In the genomic region with DNA sequence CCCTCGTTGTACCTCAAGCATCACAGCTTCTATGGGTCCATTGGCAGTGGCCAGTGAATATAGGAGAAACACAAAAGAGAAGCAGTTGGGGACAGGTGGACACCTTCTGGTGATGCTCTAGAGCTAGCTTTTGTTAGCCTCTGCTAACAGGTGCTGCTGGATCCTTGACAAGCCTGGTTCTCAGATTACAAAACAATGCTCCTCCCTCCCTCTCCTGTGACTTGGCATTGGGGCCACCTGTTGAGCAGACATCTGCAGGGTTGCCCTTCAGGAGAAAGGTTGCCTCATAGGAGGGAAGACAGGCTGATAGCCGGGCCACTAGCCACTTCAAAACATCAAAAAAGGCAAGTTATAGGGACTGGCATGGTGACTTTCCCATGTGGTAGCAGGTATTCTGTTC, we compare ENCODE assay signal across 8 mouse cellular contexts. TPM values are rescaled to one million over a fixed set of nuclear protein-coding genes. Genes with fewer than 3 reads are reported as not detected.
DNase-seq lines count a peak whose midpoint lies in the region; ATAC-seq and TF ChIP-seq lines count a peak whose summit lies in the region.

A gene (plus strand): TSS at position 287 of the 400 bp plus-strand sequence.

- H3K4me1 ChIP-seq in ES-E14 (ENCODE audit: control insufficient read depth in 2 of 2, insufficient read depth in 2 of 2, low read length in 2 of 2, poor library complexity in 1 of 2), result peaks cover 0 to 12% of the 10 kb centered on the region in 2 experiments; a peak in 1 of 4 replicates

- no peak for ATAC-seq in granulocyte monocyte progenitor cell, adult 5-6 weeks (replicated peaks; ENCODE audit: poor library complexity, severe bottlenecking)
- no peak for ATAC-seq in inflammation-experienced regulatory T-cells, adult 6 months

- no peak within 1 kb of the TSS for H3K27ac ChIP-seq in ES-E14 (ENCODE audit: insufficient read depth, low read depth, low read length, poor library complexity, severe bottlenecking)

- 46% methylated on average over 2 of the region's 2 CpGs for WGBS in large intestine, adult 2 months

- H3K9ac ChIP-seq in ES-E14 (ENCODE audit: insufficient read depth, low read depth, low read length, poor library complexity, severe bottlenecking), result no peak within 1 kb of the TSS

- H3K36me3 ChIP-seq in ES-E14 (ENCODE audit: control insufficient read depth, insufficient read depth, low read length, poor library complexity, severe bottlenecking), result no peaks in the 10 kb centered on the region

- no peaks in the 10 kb centered on the region for H3K9me3 ChIP-seq in ES-E14 (ENCODE audit: control insufficient read depth, insufficient read depth, low read depth, low read length)

- no peak within 1 kb of the TSS for H3K4me3 ChIP-seq in ES-E14 (ENCODE audit: insufficient read depth in 1 of 2, low read depth in 1 of 2, low read length in 2 of 2, poor library complexity in 1 of 2, severe bottlenecking in 1 of 2)

- in situ Hi-C loops in ES-E14 (cut with MboI; ENCODE audit: low sequenced_read_pairs in 2 of 2, unreplicated experiment in 2 of 2), result no loop called here

- DNase-seq in heart, adult 11 months, result peak; percentile 64
- no peak for DNase-seq in heart, adult 9 months (ENCODE audit: low spot score in 2 of 2)
- DNase-seq in ES-E14 (ENCODE audit: low read depth, low spot score), result no peak
- DNase-seq in large intestine, adult 2 months (ENCODE audit: low read depth, low spot score), result no peak
- no peak for DNase-seq in thymus, postnatal 25 days
- DNase-seq in kidney, postnatal 25 days, result no peak

TF ChIP-seq in ES-E14, 5 proteins besides CTCF, POLR2A, EP300 and RAD21:
- no peak for TF ChIP-seq ZC3H11A (IDR thresholded peaks at IDR 0.05; ENCODE audit: borderline replicate concordance, low read depth, low read length)
- TF ChIP-seq ZNF384 (IDR thresholded peaks at IDR 0.05; ENCODE audit: low read depth, low read length), result no peak
- TF ChIP-seq HCFC1 (IDR thresholded peaks at IDR 0.05; ENCODE audit: borderline replicate concordance, insufficient read depth, low read length), result no peak
- TF ChIP-seq MAFK (IDR thresholded peaks at IDR 0.05; ENCODE audit: insufficient read depth, low read depth, low read length), result no peak
- no peak for TF ChIP-seq CHD2 (IDR thresholded peaks at IDR 0.05; ENCODE audit: low read depth, low read length)

RNA-seq across cellular contexts. Expression of the gene that starts here (rescaled TPM):
- total RNA-seq in ES-E14 (2012; rRNA removed), result 16.5 and 23.0 TPM in 2 replicates
- total RNA-seq in granulocyte monocyte progenitor cell, adult 5-6 weeks (2014; fragmentation: Nextera tagmentation), result 36.4 and 39.4 TPM in 2 replicates
- total RNA-seq in granulocyte monocyte progenitor cell, adult 5-6 weeks (2017), result 18.7 and 19.4 TPM in 2 replicates
- 10.7 and 12.7 TPM in 2 replicates for polyA plus RNA-seq in large intestine, adult 2 months (2012; rRNA removed)
- 10 to 100 TPM in 1 of 3 experiments, 1 to 10 TPM in 2; 7.7 to 11.0 (median 9.0) TPM for polyA plus RNA-seq in inflammation-experienced regulatory T-cells, adult 6 months (2017; shearing (Covaris generic))
